Mouse (Mus musculus) ovary, adult 2 months (tissue): ENCODE measurements around the gene Bcl2. TPM values are rescaled to one million over a fixed set of nuclear protein-coding genes. Genes with fewer than 3 reads are reported as not detected.

Experiments
- polyA plus RNA-seq: library from polyadenylated mRNA; depleted of rRNA; stranded (reverse); fragments of >200 nt; gene quantifications from 2 replicates; pipeline ENCODE4 v1.2.3, GENCODE M21; 2012; rRNA removed

The Bcl2 gene
- 2.7 and 3.8 TPM in 2 replicates for polyA plus RNA-seq

GRCm38 (mm10) chr1:106713621-106714529 lies at the start of gene Bcl2:
Bcl2 (minus strand) TSS chr1:106714274.

GRCm38 (mm10) chr1:106759572-106760435 lies 45.7 kb upstream of the Bcl2 start, which contains the start of gene Kdsr:
Kdsr (minus strand) TSS chr1:106759727.

Other genes with a start within 250 kb of the Bcl2 start
- gene Kdsr, start 45.5 kb upstream of the Bcl2 start, polyA plus RNA-seq: 29.2 and 29.7 TPM in 2 replicates
- 18.0 and 18.5 TPM in 2 replicates for gene Vps4b, start 82.5 kb upstream of the Bcl2 start, polyA plus RNA-seq
- gene Serpinb5, start 146.9 kb upstream of the Bcl2 start, polyA plus RNA-seq: 0.05 and 0.06 TPM in 2 replicates
- gene Serpinb12, start 220.2 kb upstream of the Bcl2 start, polyA plus RNA-seq: 0.18 TPM in 1 of 2 replicates, not detected in the other